ENCODE assay signal across 8 mouse cellular contexts in the genomic region with DNA sequence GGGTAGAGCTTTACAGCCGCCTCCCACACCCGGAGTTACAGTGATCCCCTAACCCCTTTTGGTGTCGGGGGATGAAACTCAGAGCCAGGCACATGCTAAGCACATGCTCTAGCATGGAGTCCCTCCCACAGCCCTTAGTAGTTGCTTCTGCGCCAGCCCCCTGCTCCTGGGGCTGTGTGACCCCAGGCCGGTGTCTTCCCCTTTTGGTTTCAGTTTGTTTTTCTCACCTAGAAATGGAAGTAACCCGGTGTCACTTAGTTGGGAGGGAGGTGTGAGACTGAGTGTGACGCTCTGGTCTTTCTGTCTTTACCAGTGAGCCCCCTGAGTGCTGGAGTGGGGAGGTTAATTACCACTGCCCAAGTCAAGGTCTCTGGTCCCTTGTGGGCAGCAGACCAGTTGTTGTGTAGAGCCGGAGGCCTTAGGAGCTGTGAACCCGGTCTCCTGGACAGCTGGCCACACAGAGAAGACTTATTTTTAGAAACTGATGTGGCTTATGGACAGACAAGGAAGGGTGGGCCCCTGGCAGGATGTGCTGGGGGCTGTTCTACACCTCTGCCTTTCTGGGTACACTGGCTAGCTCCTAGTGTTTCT. TPM values are rescaled to one million over a fixed set of nuclear protein-coding genes. Genes with fewer than 3 reads are reported as not detected.
DNase-seq lines count a peak whose midpoint lies in the region; ATAC-seq lines count a peak whose summit lies in the region.

No protein-coding gene starts in this region.

- H3K36me3 ChIP-seq in embryonic facial prominence, embryonic 13.5 days, result peaks cover 13% of the 10 kb centered on the region
- H3K36me3 ChIP-seq in heart, embryonic 16.5 days (ENCODE audit: control insufficient read depth, insufficient read depth), result peaks cover 3% of the 10 kb centered on the region; the same call in 1 of the 2 replicates
- H3K36me3 ChIP-seq in limb, embryonic 11.5 days (ENCODE audit: control insufficient read depth, insufficient read depth, low read length), result no peaks in the 10 kb centered on the region
- H3K36me3 ChIP-seq in midbrain, embryonic 15.5 days (replicated peaks), result no peaks in the 10 kb centered on the region

- peak overlapping the region; percentile 39; the same call in 1 of the 2 replicates for H3K27ac ChIP-seq in embryonic facial prominence, embryonic 13.5 days
- peak overlapping the region; percentile 72 for H3K27ac ChIP-seq in heart, embryonic 16.5 days (ENCODE audit: low read length)
- no peak overlapping the region for H3K27ac ChIP-seq in limb, embryonic 11.5 days (replicated peaks; ENCODE audit: low read depth, low read length)
- H3K27ac ChIP-seq in midbrain, embryonic 15.5 days, result no peak overlapping the region

- peak; percentile 29 for DNase-seq in embryo, embryonic 10.5 days (ENCODE audit: low spot score)
- no peak for DNase-seq in embryo, embryonic 10 days (ENCODE audit: low spot score)
- DNase-seq in limb, embryonic 11.5 days (ENCODE audit: low spot score), result no peak
- DNase-seq in right cerebral cortex, postnatal 14 days, result no peak
- DNase-seq in layer of hippocampus, adult 18-20 months (ENCODE audit: low spot score in 2 of 2), result no peak

- ATAC-seq in embryonic facial prominence, embryonic 13.5 days (ENCODE audit: insufficient number of reproducible peaks, insufficient read depth, low FRiP score, low TSS enrichment, low read depth), result no peak
- peak; percentile 18 for ATAC-seq in heart, embryonic 16.5 days (replicated peaks; ENCODE audit: extremely low read depth, insufficient read depth, low FRiP score)
- ATAC-seq in limb, embryonic 11.5 days (ENCODE audit: insufficient number of reproducible peaks, low FRiP score, low TSS enrichment, low read depth), result no peak
- ATAC-seq in midbrain, embryonic 15.5 days (replicated peaks), result no peak

- no peaks in the 10 kb centered on the region for H3K9me3 ChIP-seq in embryonic facial prominence, embryonic 13.5 days
- H3K9me3 ChIP-seq in heart, embryonic 16.5 days (replicated peaks; ENCODE audit: control insufficient read depth, low read length), result no peaks in the 10 kb centered on the region
- H3K9me3 ChIP-seq in limb, embryonic 11.5 days (ENCODE audit: control insufficient read depth, low read length), result no peaks in the 10 kb centered on the region
- no peaks in the 10 kb centered on the region for H3K9me3 ChIP-seq in midbrain, embryonic 15.5 days

- H3K4me3 ChIP-seq in embryonic facial prominence, embryonic 13.5 days, result peak overlapping the region; percentile 67
- peak overlapping the region; percentile 72 for H3K4me3 ChIP-seq in heart, embryonic 16.5 days (ENCODE audit: low read length)
- peak overlapping the region; percentile 52 for H3K4me3 ChIP-seq in limb, embryonic 11.5 days (ENCODE audit: low read depth, low read length)
- peak overlapping the region; percentile 52 for H3K4me3 ChIP-seq in midbrain, embryonic 15.5 days

- WGBS in embryonic facial prominence, embryonic 13.5 days, result 32% methylated on average over 9 of the region's 9 CpGs
- 5% methylated on average over 9 of the region's 9 CpGs for WGBS in heart, embryonic 16.5 days
- WGBS in limb, embryonic 11.5 days, result 19% methylated on average over 9 of the region's 9 CpGs
- WGBS in midbrain, embryonic 15.5 days, result 56% methylated on average over 9 of the region's 9 CpGs

- H3K4me1 ChIP-seq in embryonic facial prominence, embryonic 13.5 days, result peaks cover 32% of the 10 kb centered on the region
- H3K4me1 ChIP-seq in heart, embryonic 16.5 days (ENCODE audit: control insufficient read depth, insufficient read depth, low read length), result peaks cover 23% of the 10 kb centered on the region
- H3K4me1 ChIP-seq in limb, embryonic 11.5 days (ENCODE audit: control insufficient read depth, insufficient read depth, low read length), result peaks cover 13% of the 10 kb centered on the region
- peaks cover 30% of the 10 kb centered on the region for H3K4me1 ChIP-seq in midbrain, embryonic 15.5 days

- peak overlapping the region; percentile 75 for H3K4me2 ChIP-seq in embryonic facial prominence, embryonic 13.5 days
- peak overlapping the region; percentile 74 for H3K4me2 ChIP-seq in heart, embryonic 16.5 days (ENCODE audit: low read depth, low read length)
- peak overlapping the region; percentile 61 for H3K4me2 ChIP-seq in limb, embryonic 11.5 days (ENCODE audit: low read depth, severe bottlenecking)
- H3K4me2 ChIP-seq in midbrain, embryonic 15.5 days, result peak overlapping the region; percentile 57

- H3K27me3 ChIP-seq in embryonic facial prominence, embryonic 13.5 days, result peaks cover 5% of the 10 kb centered on the region
- H3K27me3 ChIP-seq in heart, embryonic 16.5 days (ENCODE audit: control insufficient read depth, insufficient read depth, low read length), result no peaks in the 10 kb centered on the region
- H3K27me3 ChIP-seq in limb, embryonic 11.5 days (ENCODE audit: control insufficient read depth, insufficient read depth, low read length), result no peaks in the 10 kb centered on the region
- no peaks in the 10 kb centered on the region for H3K27me3 ChIP-seq in midbrain, embryonic 15.5 days (replicated peaks)

- H3K9ac ChIP-seq in embryonic facial prominence, embryonic 13.5 days, result peak overlapping the region; percentile 77
- peak overlapping the region; percentile 83 for H3K9ac ChIP-seq in heart, embryonic 16.5 days (ENCODE audit: low read length)
- H3K9ac ChIP-seq in limb, embryonic 11.5 days (ENCODE audit: low read length), result peak overlapping the region; percentile 72
- peak overlapping the region; percentile 59; the same call in 1 of the 2 replicates for H3K9ac ChIP-seq in midbrain, embryonic 15.5 days

RNA-seq across cellular contexts. Expression of a gene that starts 0.9 kb away (rescaled TPM):
- polyA plus RNA-seq in embryonic facial prominence, embryonic 13.5 days (2015; fragmentation: Nextera tagmentation; extraction: Ambion mirVana), result 33.1 and 34.7 TPM in 2 replicates
- polyA plus RNA-seq in heart, embryonic 16.5 days (2015; fragmentation: Nextera tagmentation; extraction: Ambion mirVana), result 40.6 and 40.7 TPM in 2 replicates
- 21.2 and 21.5 TPM in 2 replicates for polyA plus RNA-seq in limb, embryonic 11.5 days (2014; fragmentation: Nextera tagmentation; extraction: Ambion mirVana)
- 33.3 and 36.5 TPM in 2 replicates for polyA plus RNA-seq in midbrain, embryonic 15.5 days (2015; fragmentation: Nextera tagmentation; extraction: Ambion mirVana)
- total RNA-seq in layer of hippocampus, adult 18-20 months (2021), result 10 to 100 TPM; 40.4 to 44.8 TPM

RNA-seq across cellular contexts. Expression of a gene that starts 11.7 kb away (rescaled TPM):
- 29.9 and 35.1 TPM in 2 replicates for polyA plus RNA-seq in embryonic facial prominence, embryonic 13.5 days (2015; fragmentation: Nextera tagmentation; extraction: Ambion mirVana)
- polyA plus RNA-seq in heart, embryonic 16.5 days (2015; fragmentation: Nextera tagmentation; extraction: Ambion mirVana), result 33.4 and 34.1 TPM in 2 replicates
- 6.5 and 7.5 TPM in 2 replicates for polyA plus RNA-seq in limb, embryonic 11.5 days (2014; fragmentation: Nextera tagmentation; extraction: Ambion mirVana)
- polyA plus RNA-seq in midbrain, embryonic 15.5 days (2015; fragmentation: Nextera tagmentation; extraction: Ambion mirVana), result 24.2 and 26.9 TPM in 2 replicates
- total RNA-seq in layer of hippocampus, adult 18-20 months (2021), result 100 to 1,000 TPM; 134 to 142 TPM

RNA-seq across cellular contexts. Expression of a gene that starts 12.3 kb away (rescaled TPM):
- polyA plus RNA-seq in embryonic facial prominence, embryonic 13.5 days (2015; fragmentation: Nextera tagmentation; extraction: Ambion mirVana), result 0.18 TPM in 1 of 2 replicates, not detected in the other
- polyA plus RNA-seq in heart, embryonic 16.5 days (2015; fragmentation: Nextera tagmentation; extraction: Ambion mirVana), result not detected in 2 replicates
- polyA plus RNA-seq in limb, embryonic 11.5 days (2014; fragmentation: Nextera tagmentation; extraction: Ambion mirVana), result 0.33 and 0.34 TPM in 2 replicates
- 0.60 and 0.86 TPM in 2 replicates for polyA plus RNA-seq in midbrain, embryonic 15.5 days (2015; fragmentation: Nextera tagmentation; extraction: Ambion mirVana)
- under 1 TPM; 0.20 to 0.43 TPM for total RNA-seq in layer of hippocampus, adult 18-20 months (2021)

RNA-seq across cellular contexts. Expression of a gene that starts 13.2 kb away (rescaled TPM):
- 0.92 and 1.1 TPM in 2 replicates for polyA plus RNA-seq in embryonic facial prominence, embryonic 13.5 days (2015; fragmentation: Nextera tagmentation; extraction: Ambion mirVana)
- 0.16 and 0.32 TPM in 2 replicates for polyA plus RNA-seq in heart, embryonic 16.5 days (2015; fragmentation: Nextera tagmentation; extraction: Ambion mirVana)
- polyA plus RNA-seq in limb, embryonic 11.5 days (2014; fragmentation: Nextera tagmentation; extraction: Ambion mirVana), result 3.3 and 4.0 TPM in 2 replicates
- polyA plus RNA-seq in midbrain, embryonic 15.5 days (2015; fragmentation: Nextera tagmentation; extraction: Ambion mirVana), result 11.3 and 11.8 TPM in 2 replicates
- total RNA-seq in layer of hippocampus, adult 18-20 months (2021), result 1 to 10 TPM; 3.3 to 3.5 TPM

RNA-seq across cellular contexts. Expression of a gene that starts 17.2 kb away (rescaled TPM):
- 112 and 116 TPM in 2 replicates for polyA plus RNA-seq in embryonic facial prominence, embryonic 13.5 days (2015; fragmentation: Nextera tagmentation; extraction: Ambion mirVana)
- polyA plus RNA-seq in heart, embryonic 16.5 days (2015; fragmentation: Nextera tagmentation; extraction: Ambion mirVana), result 72.1 and 73.0 TPM in 2 replicates
- 89.0 and 98.6 TPM in 2 replicates for polyA plus RNA-seq in limb, embryonic 11.5 days (2014; fragmentation: Nextera tagmentation; extraction: Ambion mirVana)
- 145 and 150 TPM in 2 replicates for polyA plus RNA-seq in midbrain, embryonic 15.5 days (2015; fragmentation: Nextera tagmentation; extraction: Ambion mirVana)
- total RNA-seq in layer of hippocampus, adult 18-20 months (2021), result 10 to 100 TPM; 78.9 to 81.8 TPM

Comparison
In these comparisons a context has a peak if more than half of its experiments do, and no peak if none do; other contexts are left out.
1. H3K27ac ChIP-seq: peak in embryonic facial prominence, embryonic 13.5 days (single experiment) and heart, embryonic 16.5 days (single experiment); none in limb, embryonic 11.5 days (single experiment) and midbrain, embryonic 15.5 days (single experiment).
2. Peak in every context shown above with its lines, with median percentiles within 50 percentile points of each other: H3K4me2 ChIP-seq, H3K4me3 ChIP-seq and H3K9ac ChIP-seq.